Mouse (Mus musculus) forebrain, embryonic 13.5 days (tissue): ENCODE results near the gene Gpr107. TPM values are rescaled to one million over a fixed set of nuclear protein-coding genes. Genes with fewer than 3 reads are reported as not detected.
"Not testable (repeated sequence)": the region's sequence is repeated elsewhere in the genome, so short reads cannot be mapped to it uniquely, and the experiment has no call there.

Source experiments
- ATAC-seq: fragments of 200-750 bp; cut with Nextera tagmentation; 2 replicates; pipeline ENCODE4 v1.8.0; 2017
- H3K27ac ChIP-seq: fragments of 300-500 bp; sonication (generic); 2 replicates; pipeline ENCODE4 v1.5.1; 2015; ENCODE audit warnings: inconsistent platforms, mild to moderate bottlenecking, moderate library complexity
- H3K27me3 ChIP-seq: fragments of 300-500 bp; sonication (generic); 2 replicates; pipeline ENCODE4 v1.6.1; 2015; ENCODE audit warnings: mild to moderate bottlenecking, inconsistent platforms
- H3K36me3 ChIP-seq: fragments of 300-500 bp; sonication (generic); 2 replicates; pipeline ENCODE4 v1.6.1; 2015; ENCODE audit warnings: mild to moderate bottlenecking, inconsistent platforms; ENCODE audit not compliant: poor library complexity, severe bottlenecking
- H3K4me1 ChIP-seq: fragments of 300-500 bp; sonication (generic); 2 replicates; pipeline ENCODE4 v1.6.1; 2015; ENCODE audit warnings: inconsistent platforms
- H3K4me2 ChIP-seq: fragments of 300-500 bp; sonication (generic); 2 replicates; pipeline ENCODE4 v1.6.1; 2015; ENCODE audit warnings: inconsistent platforms, mild to moderate bottlenecking, moderate library complexity
- H3K4me3 ChIP-seq: fragments of 300-500 bp; sonication (generic); 2 replicates; pipeline ENCODE4 v1.5.1; 2015; ENCODE audit warnings: mild to moderate bottlenecking, inconsistent platforms
- H3K9ac ChIP-seq: fragments of 300-500 bp; sonication (generic); 2 replicates; pipeline ENCODE4 v1.6.1; 2015; ENCODE audit warnings: mild to moderate bottlenecking, inconsistent platforms
- H3K9me3 ChIP-seq: fragments of 300-500 bp; sonication (generic); replicated peaks from 2 replicates; pipeline ENCODE4 v1.6.1; 2016; ENCODE audit warnings: inconsistent platforms
- WGBS: fragments of 180-500 bp; shearing (Covaris S2); methylation state at CpG from one replicate; pipeline ENCODE4 v1.1.7; 2015; 5-methylcytosine and 5-hydroxymethylcytosine counted together
- polyA plus RNA-seq: library from polyadenylated mRNA; unstranded; fragments of >200 nt; fragmentation: Nextera tagmentation; extraction: Ambion mirVana; gene quantifications from 2 replicates; pipeline ENCODE4 v1.2.1, GENCODE M21; 2015

The Gpr107 gene
- polyA plus RNA-seq, 1 experiment from 2014 or later = 28.6 TPM

DNA sequence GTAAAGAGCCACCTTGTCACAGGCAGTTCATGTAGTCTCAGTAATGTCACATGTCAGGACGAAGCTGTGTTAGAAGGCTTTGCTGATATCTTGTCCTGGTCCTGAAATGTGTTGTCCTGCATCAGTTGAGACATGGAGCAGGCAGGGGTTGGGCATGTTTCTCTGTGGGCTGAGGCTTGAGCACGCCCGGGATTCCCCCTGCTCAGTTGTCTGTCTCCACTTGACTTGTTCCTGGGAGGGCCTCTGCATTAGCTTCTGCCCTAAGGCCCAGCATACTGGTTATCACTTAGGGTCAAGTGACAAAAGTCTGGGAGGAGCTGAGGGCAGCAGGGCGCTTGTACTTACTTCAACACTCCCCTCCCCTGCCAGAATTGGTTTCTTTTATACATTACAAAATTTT, 13.4 kb downstream of the Gpr107 start:
- Histone ChIP-seq H3K9me3 (no peaks in the 10 kb centered on the region), H3K4me3 (no peak overlapping the region), H3K9ac (no peak overlapping the region), H3K4me1 (peaks cover 6% of the 10 kb centered on the region; the same call in 1 of the 2 replicates), H3K36me3 (peaks cover 41% of the 10 kb centered on the region), H3K4me2 (no peak overlapping the region), H3K27ac (peak overlapping the region; percentile 19; the same call in 1 of the 2 replicates), H3K27me3 (no peaks in the 10 kb centered on the region)
- WGBS = 86% methylated on average over 4 of the region's 4 CpGs
- no peak for ATAC-seq

GRCm38 (mm10) chr2:31167571-31167970, 15.5 kb downstream of the Gpr107 start:
- not testable (repeated sequence) for H3K9me3 ChIP-seq, ATAC-seq, H3K9ac ChIP-seq, H3K4me2 ChIP-seq, H3K4me3 ChIP-seq, H3K27me3 ChIP-seq, H3K4me1 ChIP-seq, H3K27ac ChIP-seq
- peaks cover 62% of the 10 kb centered on the region for H3K36me3 ChIP-seq
- WGBS = 94% methylated on average over 2 of the region's 2 CpGs

DNA sequence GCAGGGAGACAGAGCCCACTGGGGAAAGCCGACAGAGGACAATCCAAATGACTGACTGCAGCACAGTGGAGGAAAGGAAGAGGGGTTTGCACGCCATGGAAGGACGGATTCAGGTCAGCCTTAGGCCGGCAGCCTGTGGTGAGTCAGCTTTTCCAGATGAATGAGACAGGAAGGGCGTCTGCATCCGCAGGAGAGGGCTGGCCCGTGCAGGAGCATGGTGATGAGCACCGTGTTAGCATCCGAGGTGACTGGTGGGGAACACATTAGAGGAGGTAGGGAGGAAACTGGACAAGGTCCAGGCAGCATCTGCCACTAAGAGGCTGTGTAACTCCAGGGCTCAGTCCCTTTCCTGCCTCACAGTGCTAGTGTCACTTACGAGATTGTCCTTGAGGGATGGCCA, 16.9 kb downstream of the Gpr107 start:
- 92% methylated on average over 10 of the region's 10 CpGs for WGBS
- H3K36me3 ChIP-seq = peaks cover 76% of the 10 kb centered on the region
- ATAC-seq = no peak

DNA sequence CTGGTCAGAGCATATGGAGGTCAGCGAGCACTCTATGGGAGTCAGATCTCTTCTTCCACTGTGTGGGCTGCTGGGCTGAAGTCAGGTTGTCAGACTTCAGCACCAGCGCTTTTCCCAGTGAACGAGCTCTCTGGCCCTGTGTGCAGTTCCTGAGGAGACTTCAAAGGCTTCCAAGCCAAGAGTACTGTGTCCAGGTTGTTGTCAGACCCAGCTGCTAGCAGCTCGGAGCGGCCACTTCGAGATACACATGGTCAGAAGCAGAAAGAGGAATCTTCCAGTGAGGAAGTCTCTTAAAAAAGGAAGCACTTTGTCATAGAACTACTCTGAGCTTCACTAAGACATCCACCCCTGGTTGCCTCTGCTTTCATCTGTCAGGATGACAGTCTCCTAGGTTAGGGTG, 18.0 kb downstream of the Gpr107 start:
- peaks cover 88% of the 10 kb centered on the region for H3K36me3 ChIP-seq
- no peak for ATAC-seq
- WGBS = 94% methylated on average over 6 of the region's 6 CpGs

More for the DNA sequence above, 16.9 kb downstream of the Gpr107 start:
- no peaks in the 10 kb centered on the region for H3K9me3 ChIP-seq
- H3K4me3 ChIP-seq = no peak overlapping the region
- no peak overlapping the region for H3K4me2 ChIP-seq
- H3K4me1 ChIP-seq = peaks cover 6% of the 10 kb centered on the region; the same call in 1 of the 2 replicates
- H3K27me3 ChIP-seq = no peaks in the 10 kb centered on the region
- no peak overlapping the region for H3K27ac ChIP-seq
- no peak overlapping the region for H3K9ac ChIP-seq

DNA sequence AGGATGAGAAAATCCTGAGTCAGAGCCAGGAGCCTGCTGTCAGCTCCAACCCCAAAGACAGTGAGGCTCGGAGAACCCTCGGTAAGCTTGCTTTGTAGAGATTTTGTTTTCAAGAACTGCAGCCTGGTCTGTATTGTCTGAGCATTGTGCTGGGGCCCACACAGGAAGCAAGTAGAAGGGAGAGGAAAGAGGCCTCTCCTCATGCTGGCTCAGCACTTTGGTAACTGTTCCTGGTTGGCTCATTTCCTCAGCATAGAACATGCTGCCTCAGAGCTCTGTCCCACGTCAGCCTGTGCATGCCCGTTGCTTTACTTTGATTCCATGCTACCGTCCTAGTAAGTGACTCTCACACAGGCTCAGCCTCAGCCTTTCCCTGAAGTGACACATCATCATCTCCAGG, 19.9 kb downstream of the Gpr107 start:
- no peak overlapping the region for H3K4me2 ChIP-seq
- no peaks in the 10 kb centered on the region for H3K4me1 ChIP-seq
- no peak overlapping the region for H3K27ac ChIP-seq
- no peak overlapping the region for H3K4me3 ChIP-seq
- ATAC-seq = no peak
- no peaks in the 10 kb centered on the region for H3K27me3 ChIP-seq
- WGBS = 90% methylated on average over 5 of the region's 5 CpGs
- no peaks in the 10 kb centered on the region for H3K9me3 ChIP-seq
- peaks cover 100% of the 10 kb centered on the region for H3K36me3 ChIP-seq
- H3K9ac ChIP-seq = no peak overlapping the region

More for the DNA sequence above, 18.0 kb downstream of the Gpr107 start:
- Histone ChIP-seq H3K4me3 (no peak overlapping the region), H3K27me3 (no peaks in the 10 kb centered on the region), H3K9ac (no peak overlapping the region), H3K9me3 (no peaks in the 10 kb centered on the region), H3K4me2 (no peak overlapping the region), H3K4me1 (peaks cover under 1% of the 10 kb centered on the region; the same call in 1 of the 2 replicates), H3K27ac (no peak overlapping the region)

DNA sequence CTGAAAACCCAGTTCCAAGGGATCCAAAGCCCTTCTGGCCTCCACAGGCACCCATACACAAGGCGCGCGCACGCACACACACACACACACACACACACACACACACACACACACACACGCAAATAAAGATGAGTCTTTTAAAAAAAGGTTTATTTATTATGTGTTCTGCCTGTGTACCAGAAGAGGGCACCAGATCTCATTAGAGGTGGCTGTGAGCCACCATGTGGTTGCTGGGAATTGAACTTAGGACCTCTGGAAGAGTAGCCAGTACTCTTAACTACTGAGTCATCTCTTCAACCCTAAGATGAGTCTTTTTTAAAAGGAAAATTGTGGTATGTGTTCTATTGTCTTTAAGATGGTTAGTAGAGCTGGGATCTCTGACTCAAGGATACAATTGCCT, 20.4 kb downstream of the Gpr107 start:
- 91% methylated on average over 5 of the region's 5 CpGs for WGBS
- peaks cover 100% of the 10 kb centered on the region for H3K36me3 ChIP-seq
- H3K27ac ChIP-seq = no peak overlapping the region
- H3K4me2 ChIP-seq = no peak overlapping the region
- H3K9ac ChIP-seq = no peak overlapping the region
- H3K9me3 ChIP-seq = no peaks in the 10 kb centered on the region
- no peaks in the 10 kb centered on the region for H3K27me3 ChIP-seq
- no peaks in the 10 kb centered on the region for H3K4me1 ChIP-seq
- H3K4me3 ChIP-seq = no peak overlapping the region
- no peak for ATAC-seq

GRCm38 (mm10) chr2:31173290-31173689, 21.2 kb downstream of the Gpr107 start:
- Histone ChIP-seq H3K36me3 (peaks cover 100% of the 10 kb centered on the region), H3K4me1 (no peaks in the 10 kb centered on the region), H3K9ac (no peak overlapping the region), H3K4me3 (no peak overlapping the region), H3K27ac (no peak overlapping the region), H3K27me3 (no peaks in the 10 kb centered on the region), H3K4me2 (no peak overlapping the region), H3K9me3 (no peaks in the 10 kb centered on the region)
- WGBS = 86% methylated on average over 4 of the region's 4 CpGs
- no peak for ATAC-seq

GRCm38 (mm10) chr2:31178593-31178992, 26.5 kb downstream of the Gpr107 start:
- not testable (repeated sequence) for H3K4me3 ChIP-seq, H3K9ac ChIP-seq, H3K4me2 ChIP-seq, H3K27ac ChIP-seq, H3K4me1 ChIP-seq, ATAC-seq, H3K27me3 ChIP-seq, H3K9me3 ChIP-seq
- H3K36me3 ChIP-seq = peaks cover 95% of the 10 kb centered on the region
- 81% methylated on average over 6 of the region's 6 CpGs for WGBS

GRCm38 (mm10) chr2:31179471-31179870, 27.4 kb downstream of the Gpr107 start:
- H3K27ac ChIP-seq = no peak overlapping the region
- H3K9me3 ChIP-seq = no peaks in the 10 kb centered on the region
- H3K4me1 ChIP-seq = no peaks in the 10 kb centered on the region
- peaks cover 95% of the 10 kb centered on the region for H3K36me3 ChIP-seq
- ATAC-seq = no peak
- no peak overlapping the region for H3K4me3 ChIP-seq
- H3K4me2 ChIP-seq = no peak overlapping the region
- WGBS = 89% methylated on average over 7 of the region's 7 CpGs
- no peaks in the 10 kb centered on the region for H3K27me3 ChIP-seq
- H3K9ac ChIP-seq = no peak overlapping the region

DNA sequence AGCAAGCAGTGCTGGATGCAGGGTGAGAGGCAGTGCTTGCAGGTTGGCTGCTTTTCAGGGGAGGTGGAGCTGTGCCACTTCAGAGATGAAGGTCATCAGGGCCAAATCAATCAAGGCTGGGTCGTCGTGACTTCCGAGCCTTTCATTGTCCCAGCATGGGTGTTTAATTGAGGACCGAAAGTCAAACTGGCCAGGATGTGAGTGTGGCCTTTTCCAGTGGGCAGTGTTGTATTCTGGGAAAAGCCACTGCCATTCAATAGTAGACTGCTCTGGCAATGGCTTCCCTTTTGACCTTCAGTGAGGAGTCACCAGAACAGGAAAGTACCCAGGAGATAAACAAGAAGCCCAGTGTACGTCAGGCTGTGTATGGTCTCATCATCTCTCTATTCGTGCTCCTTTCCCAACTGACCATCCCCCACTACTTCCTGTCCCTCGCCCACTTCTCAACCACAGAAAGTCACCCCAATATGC, 28.0 kb downstream of the Gpr107 start:
- no peaks in the 10 kb centered on the region for H3K4me1 ChIP-seq
- ATAC-seq = no peak
- peaks cover 95% of the 10 kb centered on the region for H3K36me3 ChIP-seq
- no peak overlapping the region for H3K4me2 ChIP-seq
- 78% methylated on average over 7 of the region's 7 CpGs for WGBS
- H3K27ac ChIP-seq = no peak overlapping the region
- H3K4me3 ChIP-seq = no peak overlapping the region
- no peaks in the 10 kb centered on the region for H3K9me3 ChIP-seq
- H3K9ac ChIP-seq = no peak overlapping the region
- no peaks in the 10 kb centered on the region for H3K27me3 ChIP-seq

GRCm38 (mm10) chr2:31182786-31183330, 30.7 kb downstream of the Gpr107 start:
- H3K4me2 ChIP-seq = no peak overlapping the region
- H3K27ac ChIP-seq = no peak overlapping the region
- ATAC-seq = no peak
- H3K4me1 ChIP-seq = no peaks in the 10 kb centered on the region
- H3K4me3 ChIP-seq = no peak overlapping the region
- no peaks in the 10 kb centered on the region for H3K27me3 ChIP-seq
- H3K36me3 ChIP-seq = peaks cover 93% of the 10 kb centered on the region
- WGBS = 92% methylated on average over 6 of the region's 6 CpGs
- no peaks in the 10 kb centered on the region for H3K9me3 ChIP-seq
- no peak overlapping the region for H3K9ac ChIP-seq

DNA sequence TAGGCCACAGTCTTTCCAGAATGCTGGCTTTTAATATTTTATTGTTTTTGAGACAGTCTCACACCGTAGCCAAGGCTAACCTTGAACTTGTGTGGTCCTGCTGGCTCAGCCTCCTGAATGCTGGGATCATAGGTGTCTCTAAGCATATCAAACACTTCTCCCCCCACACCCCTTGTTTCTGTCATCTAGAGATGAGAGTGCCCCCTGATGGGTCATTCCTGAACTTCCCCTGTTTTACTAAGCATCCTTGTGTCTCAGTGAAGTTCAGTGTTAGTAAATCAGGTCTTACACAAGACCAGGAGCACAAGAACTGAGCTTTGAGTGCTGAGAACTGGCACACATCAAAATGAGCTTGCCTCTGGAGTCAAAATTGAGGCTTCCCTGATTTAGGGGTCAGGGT, 31.7 kb downstream of the Gpr107 start:
- peaks cover 93% of the 10 kb centered on the region for H3K36me3 ChIP-seq
- WGBS = 92% methylated on average over 1 of the region's 1 CpGs

GRCm38 (mm10) chr2:31188691-31189090, 36.6 kb downstream of the Gpr107 start:
- Histone ChIP-seq H3K9ac (no peak overlapping the region), H3K4me3 (no peak overlapping the region), H3K9me3 (no peaks in the 10 kb centered on the region), H3K4me1 (no peaks in the 10 kb centered on the region), H3K4me2 (no peak overlapping the region), H3K27ac (no peak overlapping the region), H3K27me3 (no peaks in the 10 kb centered on the region), H3K36me3 (peaks cover 88% of the 10 kb centered on the region)
- WGBS = 100% methylated on average over 1 of the region's 1 CpGs
- ATAC-seq = no peak

More for the DNA sequence above, 31.7 kb downstream of the Gpr107 start:
- Histone ChIP-seq H3K9ac (no peak overlapping the region), H3K4me3 (no peak overlapping the region), H3K9me3 (no peaks in the 10 kb centered on the region), H3K27ac (no peak overlapping the region), H3K27me3 (no peaks in the 10 kb centered on the region), H3K4me2 (no peak overlapping the region), H3K4me1 (no peaks in the 10 kb centered on the region)
- no peak for ATAC-seq
